Mouse (Mus musculus) MEL-GATA-1-ER (cell line): ENCODE data around the gene Rbbp6.

Source experiments
- DNase-seq: peaks from one replicate; pipeline ENCODE4 v3.0.0-alpha.2; 2012; ENCODE audit warnings: low read depth; ENCODE audit errors: extremely low read depth

Gene Rbbp6

GRCm38 (mm10) chr7:122965386-122965785 is at the start of gene Rbbp6:
Gene Rbbp6, plus strand, starts transcription at chr7:122965686.
- DNase-seq: no peak

GRCm38 (mm10) chr7:122919728-122920582 is 45.5 kb upstream of the Rbbp6 start:
- peak; percentile 63 for DNase-seq

- DNase-seq: no peak
Observed at GRCm38 (mm10) chr7:122921537-122921936, 43.9 kb upstream of the Rbbp6 start.

- DNase-seq: no peak
Observed at GRCm38 (mm10) chr7:122924256-122924655, 41.2 kb upstream of the Rbbp6 start.

GRCm38 (mm10) chr7:122930494-122930893 is 35.0 kb upstream of the Rbbp6 start:
- no peak for DNase-seq

GRCm38 (mm10) chr7:122932171-122932570 is 33.3 kb upstream of the Rbbp6 start:
- DNase-seq: no peak

GRCm38 (mm10) chr7:122936626-122937025 is 28.9 kb upstream of the Rbbp6 start:
- DNase-seq: no peak

- no peak for DNase-seq
Observed at GRCm38 (mm10) chr7:122938197-122938596, 27.3 kb upstream of the Rbbp6 start.

- DNase-seq: no peak
Observed at GRCm38 (mm10) chr7:122939181-122939580, 26.3 kb upstream of the Rbbp6 start.

- no peak for DNase-seq
Observed at GRCm38 (mm10) chr7:122940371-122941075, 25.0 kb upstream of the Rbbp6 start.

GRCm38 (mm10) chr7:122942111-122942510 is 23.4 kb upstream of the Rbbp6 start:
- DNase-seq: no peak

GRCm38 (mm10) chr7:122945149-122945548 is 20.3 kb upstream of the Rbbp6 start:
- peak; percentile 67 for DNase-seq

GRCm38 (mm10) chr7:122949268-122949667 is 16.2 kb upstream of the Rbbp6 start:
- no peak for DNase-seq

GRCm38 (mm10) chr7:122951464-122951863 is 14.0 kb upstream of the Rbbp6 start:
- DNase-seq: no peak

- DNase-seq: no peak
Observed at GRCm38 (mm10) chr7:122952066-122952465, 13.4 kb upstream of the Rbbp6 start.

- no peak for DNase-seq
Observed at GRCm38 (mm10) chr7:122954451-122955225, 10.8 kb upstream of the Rbbp6 start.

- peak; percentile 95 for DNase-seq
Observed at GRCm38 (mm10) chr7:122955226-122955955, 10.1 kb upstream of the Rbbp6 start.

- DNase-seq: peak; percentile 36
Observed at GRCm38 (mm10) chr7:122968751-122969150, 3.3 kb downstream of the Rbbp6 start.

GRCm38 (mm10) chr7:122969231-122970032 is 3.9 kb downstream of the Rbbp6 start:
- peak; percentile 79 for DNase-seq

GRCm38 (mm10) chr7:122970119-122970781 is 4.8 kb downstream of the Rbbp6 start:
- no peak for DNase-seq
